20 mouse cellular contexts compared by ENCODE assay signal in genomic region chr9:98510363-98511055, GRCm38 (mm10). TPM values are rescaled to one million over a fixed set of nuclear protein-coding genes. Genes with fewer than 3 reads are reported as not detected.
"Had no signal": no experiment of that assay in that cellular context is flagged by ENCODE, and none has a peak within 500 bp of the region (broad histone marks: within the 10 kb centered on the region; RNA-seq: fewer than 3 reads in every experiment).

No protein-coding gene starts in this region.

- H3K27ac ChIP-seq: kidney, embryonic 15.5 days; left cerebral cortex, adult 2 months; limb, embryonic 12.5 days; lung, embryonic 15.5 days; macrophage; midbrain, embryonic 13.5 days; stomach, embryonic 15.5 days had no signal

- H3K4me3 ChIP-seq: kidney, embryonic 15.5 days; left cerebral cortex, adult 2 months; limb, embryonic 12.5 days; lung, embryonic 15.5 days; midbrain, embryonic 13.5 days; stomach, embryonic 15.5 days had no signal

- DNase-seq: kidney, adult 2 months; kidney, postnatal 14 days; lung, postnatal 14 days; right cerebral cortex, postnatal 14 days; thymus, adult 2 months; thymus, postnatal 36 days had no signal

- H3K36me3 ChIP-seq: kidney, embryonic 15.5 days; limb, embryonic 12.5 days; lung, embryonic 15.5 days; midbrain, embryonic 13.5 days; stomach, embryonic 15.5 days had no signal

- H3K9me3 ChIP-seq: kidney, embryonic 15.5 days; limb, embryonic 12.5 days; lung, embryonic 15.5 days; midbrain, embryonic 13.5 days; stomach, embryonic 15.5 days had no signal

- ATAC-seq: midbrain, embryonic 13.5 days had no signal

- H3K4me2 ChIP-seq: kidney, embryonic 15.5 days; limb, embryonic 12.5 days; lung, embryonic 15.5 days; midbrain, embryonic 13.5 days; stomach, embryonic 15.5 days had no signal

- H3K9ac ChIP-seq: kidney, embryonic 15.5 days; limb, embryonic 12.5 days; lung, embryonic 15.5 days; midbrain, embryonic 13.5 days; stomach, embryonic 15.5 days had no signal

- H3K4me1 ChIP-seq: kidney, embryonic 15.5 days; lung, embryonic 15.5 days; midbrain, embryonic 13.5 days; stomach, embryonic 15.5 days had no signal

- H3K27me3 ChIP-seq: kidney, embryonic 15.5 days; limb, embryonic 12.5 days; lung, embryonic 15.5 days; midbrain, embryonic 13.5 days; stomach, embryonic 15.5 days had no signal

RNA-seq across cellular contexts. Expression of gene Rbp2, which starts 24.6 kb away (rescaled TPM):
- total RNA-seq: layer of hippocampus, adult 8-10 months; layer of hippocampus, postnatal 25 days; left cerebral cortex, adult 2 months; left cerebral cortex, postnatal 25 days; liver, adult 2 months; midbrain, postnatal 0 days had no signal
- polyA plus RNA-seq: kidney, adult 2 months; limb, embryonic 12.5 days; liver, adult 2 months; macrophage; midbrain, embryonic 13.5 days; spleen, adult 2 months; testis, adult 2 months had no signal
